Mouse (Mus musculus) 416B (cell line): ENCODE data around the gene Vmn2r77.
"Not testable (repeated sequence)": the region's sequence is repeated elsewhere in the genome, so short reads cannot be mapped to it uniquely, and the experiment has no call there.

Source experiments
- DNase-seq: peaks from one replicate; pipeline ENCODE4 v3.0.0; 2011; ENCODE audit warnings: low read depth

Vmn2r77 gene

DNA sequence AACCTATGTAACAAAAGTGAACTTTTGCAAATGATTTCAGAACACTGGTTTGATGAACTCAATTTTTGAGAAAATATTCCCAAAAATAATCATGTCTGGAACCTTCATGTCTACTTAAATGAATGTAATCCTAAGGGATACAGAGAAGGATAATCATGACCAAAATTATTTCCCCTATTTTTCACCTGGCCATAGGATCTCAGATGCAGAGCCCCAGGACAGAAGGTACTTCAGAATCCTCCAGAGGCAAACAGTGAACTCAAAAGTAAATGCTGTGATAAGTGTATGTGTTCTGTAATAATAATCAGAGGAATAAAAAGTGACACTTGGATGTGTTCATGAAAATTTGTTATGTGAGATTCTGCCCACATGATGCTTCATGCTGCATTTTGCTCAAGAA lies at the start of gene Vmn2r77:
Gene Vmn2r77 (plus strand): TSS at position 301 of the 400 bp plus-strand sequence.
- DNase-seq = no peak

DNA sequence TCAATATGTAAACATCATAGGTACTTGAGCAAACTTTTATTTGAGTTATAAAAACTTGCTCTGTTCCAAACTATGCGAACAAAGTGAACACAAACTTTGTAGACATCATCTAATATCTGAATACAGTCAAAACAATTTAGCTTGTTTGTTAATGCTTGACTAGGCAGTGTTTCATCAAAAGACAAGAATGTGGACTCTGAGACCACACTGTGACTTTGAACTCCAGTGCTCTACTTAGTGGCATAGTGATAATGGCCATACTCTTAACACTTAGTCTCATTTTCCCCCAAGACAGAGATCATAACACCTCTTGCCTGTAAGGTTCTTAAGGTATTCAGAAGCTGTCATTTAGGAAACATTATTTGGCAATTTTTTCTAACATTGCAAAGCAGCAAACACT lies 34.1 kb upstream of the Vmn2r77 start:
- DNase-seq = no peak

DNA sequence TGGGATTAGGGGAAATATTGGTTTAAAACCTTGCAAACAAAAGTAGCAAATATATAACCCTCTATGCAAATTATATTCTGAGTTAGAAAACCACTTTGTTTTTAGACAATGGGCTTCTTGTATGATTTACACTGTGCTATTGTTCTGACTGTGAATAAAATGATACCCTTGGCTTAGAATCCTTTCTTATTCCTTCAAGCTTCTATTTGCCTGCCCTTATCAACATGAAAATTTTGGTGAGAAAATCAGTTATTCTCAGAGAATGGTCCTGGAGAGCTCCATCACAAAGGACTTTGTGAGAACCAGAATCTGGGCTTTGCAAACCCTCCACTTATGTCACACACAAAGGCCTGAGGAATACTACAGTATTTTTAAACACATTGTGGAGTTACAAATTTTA lies 30.2 kb upstream of the Vmn2r77 start:
- no peak for DNase-seq

DNA sequence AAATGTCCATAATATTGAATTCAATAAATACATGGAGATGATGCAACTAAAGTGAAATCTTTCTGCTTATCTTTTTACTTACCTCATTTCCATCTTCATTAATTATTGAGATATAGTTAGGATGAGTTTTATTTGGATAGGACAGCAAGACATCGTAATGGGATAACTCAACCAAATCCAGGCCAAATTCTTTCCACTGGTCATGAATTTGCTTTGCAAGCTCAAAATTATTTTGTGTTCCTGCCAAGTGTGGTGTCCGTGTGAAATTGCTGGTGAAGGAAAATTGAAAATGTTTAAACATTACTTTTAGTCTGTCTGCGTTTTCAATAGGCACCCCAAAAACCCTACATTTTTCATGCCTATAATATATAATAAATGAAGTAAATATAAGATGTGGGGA lies 23.2 kb upstream of the Vmn2r77 start:
- no peak for DNase-seq

DNA sequence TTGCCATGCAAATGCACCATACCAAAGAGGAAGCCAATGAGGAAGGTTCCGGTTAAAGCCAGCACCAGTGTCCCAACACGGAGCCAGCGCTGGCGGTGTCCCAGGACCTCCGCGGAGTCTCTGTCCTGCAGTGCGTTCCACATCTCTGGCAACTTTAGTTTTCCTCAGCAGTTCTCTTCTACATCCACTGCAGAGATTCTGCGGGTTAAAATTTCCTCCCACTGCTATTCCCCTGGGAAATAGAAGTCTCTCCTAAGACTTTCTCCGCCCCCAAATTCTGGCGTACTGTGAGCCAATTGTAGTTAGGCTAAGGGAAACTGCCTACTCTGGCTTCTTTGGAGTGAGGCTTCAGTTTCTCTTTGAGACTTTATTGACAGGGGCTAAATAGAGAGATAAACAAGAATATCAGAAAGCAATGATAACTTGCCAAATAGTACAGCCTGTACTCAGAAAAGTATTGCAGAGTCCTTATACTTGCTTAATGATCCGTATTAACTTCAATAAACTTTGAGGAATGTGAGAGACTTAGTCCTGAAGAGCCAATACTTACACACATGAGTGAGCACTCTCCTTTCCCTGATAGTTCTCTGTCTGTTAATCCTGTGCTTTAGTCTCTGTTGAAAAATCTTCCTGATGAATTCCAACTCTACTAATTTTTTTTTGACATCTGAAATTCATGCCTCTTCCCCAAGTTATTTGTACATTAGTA lies 19.1 kb upstream of the Vmn2r77 start, which contains the start of gene Folh1:
Gene Folh1 (minus strand): TSS at position 327 of the 709 bp plus-strand sequence.
- no peak for DNase-seq

DNA sequence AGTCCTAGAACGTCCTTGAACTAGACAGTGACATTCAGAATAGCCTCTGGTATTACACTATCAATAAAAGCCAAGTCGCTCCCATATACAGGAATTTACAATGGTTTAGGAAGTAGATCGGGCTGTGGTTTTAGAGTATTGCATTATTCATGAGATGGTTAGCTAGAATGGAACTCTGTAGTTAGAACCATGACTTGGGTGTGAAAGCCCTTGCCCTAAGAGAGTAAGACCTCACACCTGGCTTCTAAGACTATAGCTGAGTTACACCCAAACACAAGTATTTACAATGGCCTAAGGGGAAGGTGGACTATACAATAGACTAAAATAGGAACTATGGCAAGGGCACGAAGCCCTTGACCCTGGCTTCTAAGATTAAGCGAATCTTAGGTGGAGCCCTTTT lies 20.4 kb downstream of the Vmn2r77 start:
- DNase-seq = not testable (repeated sequence)

DNA sequence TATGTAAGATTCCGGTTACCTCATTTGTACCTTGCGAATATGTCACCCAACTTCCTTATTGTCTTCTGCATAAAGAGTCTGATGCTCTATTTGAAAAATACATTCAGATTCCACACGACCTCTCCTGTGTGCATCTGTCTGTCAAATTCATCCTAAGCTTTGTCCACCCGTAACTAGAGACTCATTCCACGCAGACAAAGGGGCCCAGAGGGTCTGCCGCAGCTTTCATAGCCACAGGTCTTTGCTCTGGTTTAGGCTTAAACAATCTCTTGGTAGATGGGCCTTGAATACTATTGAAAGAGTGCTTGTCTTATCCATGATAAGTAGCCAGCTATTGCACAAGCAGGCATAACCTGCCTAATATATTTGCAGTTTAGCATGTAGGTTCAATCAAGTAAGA lies 20.9 kb downstream of the Vmn2r77 start:
- DNase-seq = not testable (repeated sequence)

DNA sequence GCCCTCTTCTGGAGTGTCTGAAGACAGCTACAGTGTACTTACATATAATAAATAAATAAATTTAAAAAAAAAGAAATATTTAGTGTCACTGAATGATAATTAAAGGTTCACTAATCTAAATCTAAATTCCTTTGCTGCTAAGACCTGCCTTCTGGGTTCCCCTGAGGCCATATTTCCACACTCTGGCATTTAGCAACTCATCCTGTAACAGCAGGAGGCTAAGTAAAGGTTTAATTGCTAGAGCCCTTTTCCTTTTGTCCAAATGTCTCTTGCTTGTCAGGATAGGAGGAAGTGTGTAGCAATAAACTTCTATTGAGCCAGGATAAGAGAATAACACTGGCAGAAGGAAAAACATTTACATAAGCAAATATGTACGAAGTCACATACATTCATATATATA lies 21.6 kb downstream of the Vmn2r77 start:
- DNase-seq = no peak
